Mouse (Mus musculus): Measurements from ENCODE around the gene Noct. TPM values are rescaled to one million over a fixed set of nuclear protein-coding genes. Genes with fewer than 3 reads are reported as not detected.

The Noct gene
- total RNA-seq, 1 experiment, result 53.4 TPM

DNA sequence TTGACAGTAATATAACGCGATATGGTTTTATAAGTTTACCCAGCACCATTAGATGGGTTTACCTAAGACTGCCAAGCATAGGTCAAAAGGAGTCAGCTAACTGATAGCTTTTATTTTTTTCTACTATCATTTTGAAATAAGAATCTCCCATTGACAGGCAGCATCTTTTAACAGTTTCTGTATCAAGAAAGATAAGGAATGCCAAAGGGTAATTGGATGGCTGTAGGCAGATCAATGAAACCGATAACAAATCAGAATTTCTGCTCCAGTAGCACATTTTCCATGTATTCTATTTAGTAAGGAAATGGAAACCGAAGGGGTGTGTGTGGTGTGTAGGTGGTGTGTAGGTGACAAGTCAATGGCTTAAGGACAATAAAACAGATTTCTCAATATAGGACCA, 54.2 kb downstream of the Noct start:
- Histone ChIP-seq H3K9me3 (ENCODE audit: control insufficient read depth, insufficient read depth, low read depth, low read length) (no peaks in the 10 kb centered on the region), H3K36me3 (ENCODE audit: control insufficient read depth, insufficient read depth, low read length, poor library complexity, severe bottlenecking) (no peaks in the 10 kb centered on the region), H3K9ac (ENCODE audit: insufficient read depth, low read depth, low read length, poor library complexity, severe bottlenecking) (no peak overlapping the region), H3K4me1 (ENCODE audit: control insufficient read depth in 2 of 2, insufficient read depth in 2 of 2, low read length in 2 of 2, poor library complexity in 1 of 2) (no peaks in the 10 kb centered on the region; a peak in 1 of 4 replicates), H3K4me3 (ENCODE audit: insufficient read depth in 1 of 2, low read depth in 1 of 2, low read length in 2 of 2, poor library complexity in 1 of 2, severe bottlenecking in 1 of 2) (peak overlapping the region in 1 of 2 experiments; percentile 93; a peak in 2 of 4 replicates), H3K27ac (ENCODE audit: insufficient read depth, low read depth, low read length, poor library complexity, severe bottlenecking) (no peak overlapping the region)
- DNase-seq (ENCODE audit: low read depth, low spot score), result no peak
- in situ Hi-C loops (cut with MboI; ENCODE audit: low sequenced_read_pairs in 2 of 2, unreplicated experiment in 2 of 2), result no loop called here
- TF ChIP-seq ZC3H11A (IDR thresholded peaks at IDR 0.05; ENCODE audit: borderline replicate concordance, low read depth, low read length) (no peak), CHD2 (IDR thresholded peaks at IDR 0.05; ENCODE audit: low read depth, low read length) (no peak), ZNF384 (IDR thresholded peaks at IDR 0.05; ENCODE audit: low read depth, low read length) (no peak), HCFC1 (IDR thresholded peaks at IDR 0.05; ENCODE audit: borderline replicate concordance, insufficient read depth, low read length) (no peak), MAFK (IDR thresholded peaks at IDR 0.05; ENCODE audit: insufficient read depth, low read depth, low read length) (no peak)

DNA sequence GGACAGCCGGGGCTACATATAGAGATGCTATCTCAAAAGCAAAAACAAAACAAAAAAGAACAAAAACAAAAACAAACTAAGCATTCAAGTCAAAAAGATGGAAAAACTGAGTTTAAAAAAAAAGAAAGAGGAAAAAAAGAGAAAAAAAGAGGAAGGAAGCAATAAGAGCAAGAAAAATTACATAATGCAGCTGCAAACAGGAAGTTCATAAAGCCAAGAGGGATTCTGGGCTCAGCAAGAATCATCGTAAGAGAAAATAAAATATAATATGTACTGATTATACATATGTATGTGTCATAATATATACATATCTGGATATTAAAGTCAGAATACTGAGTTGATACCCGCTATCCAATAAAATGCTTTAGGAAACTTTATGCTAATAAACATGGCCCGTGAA, 57.5 kb downstream of the Noct start:
- in situ Hi-C loops (cut with MboI; ENCODE audit: low sequenced_read_pairs in 2 of 2, unreplicated experiment in 2 of 2), result no loop called here
- TF ChIP-seq ZC3H11A (IDR thresholded peaks at IDR 0.05; ENCODE audit: borderline replicate concordance, low read depth, low read length), result no peak
- no peak for TF ChIP-seq CHD2 (IDR thresholded peaks at IDR 0.05; ENCODE audit: low read depth, low read length)
- no peak for TF ChIP-seq ZNF384 (IDR thresholded peaks at IDR 0.05; ENCODE audit: low read depth, low read length)
- H3K4me1 ChIP-seq (ENCODE audit: control insufficient read depth in 2 of 2, insufficient read depth in 2 of 2, low read length in 2 of 2, poor library complexity in 1 of 2), result no peaks in the 10 kb centered on the region; a peak in 1 of 4 replicates

DNA sequence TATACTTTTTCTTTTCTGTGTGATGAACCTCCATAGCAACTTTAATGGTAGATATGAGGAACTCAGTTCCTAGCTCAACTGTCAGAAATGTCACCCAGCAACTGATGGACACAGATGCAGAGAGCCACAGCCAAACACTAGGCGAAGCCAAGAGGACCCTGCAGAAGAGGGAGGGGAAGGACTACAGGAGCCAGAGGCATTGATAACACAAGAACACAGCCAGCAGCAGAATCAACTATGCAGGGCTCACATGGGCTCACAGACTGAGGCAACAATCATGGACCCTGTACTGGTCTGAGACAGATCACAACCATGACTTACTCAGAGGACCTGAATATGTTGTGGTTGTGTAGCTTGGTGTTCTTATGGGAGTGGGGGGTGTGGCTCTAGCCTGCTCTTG, 60.1 kb downstream of the Noct start:
- in situ Hi-C loops (cut with MboI; ENCODE audit: low sequenced_read_pairs in 2 of 2, unreplicated experiment in 2 of 2), result no loop called here
- Histone ChIP-seq H3K9ac (ENCODE audit: insufficient read depth, low read depth, low read length, poor library complexity, severe bottlenecking) (no peak overlapping the region), H3K9me3 (ENCODE audit: control insufficient read depth, insufficient read depth, low read depth, low read length) (no peaks in the 10 kb centered on the region), H3K27ac (ENCODE audit: insufficient read depth, low read depth, low read length, poor library complexity, severe bottlenecking) (no peak overlapping the region), H3K4me1 (ENCODE audit: control insufficient read depth in 2 of 2, insufficient read depth in 2 of 2, low read length in 2 of 2, poor library complexity in 1 of 2) (no peaks in the 10 kb centered on the region), H3K4me3 (ENCODE audit: insufficient read depth in 1 of 2, low read depth in 1 of 2, low read length in 2 of 2, poor library complexity in 1 of 2, severe bottlenecking in 1 of 2) (no peak overlapping the region), H3K36me3 (ENCODE audit: control insufficient read depth, insufficient read depth, low read length, poor library complexity, severe bottlenecking) (peaks cover 2% of the 10 kb centered on the region; the same call in 1 of the 2 replicates)
- no peak for DNase-seq (ENCODE audit: low read depth, low spot score)
- no peak for TF ChIP-seq CHD2 (IDR thresholded peaks at IDR 0.05; ENCODE audit: low read depth, low read length)
- TF ChIP-seq MAFK (IDR thresholded peaks at IDR 0.05; ENCODE audit: insufficient read depth, low read depth, low read length), result no peak
- no peak for TF ChIP-seq HCFC1 (IDR thresholded peaks at IDR 0.05; ENCODE audit: borderline replicate concordance, insufficient read depth, low read length)
- no peak for TF ChIP-seq ZNF384 (IDR thresholded peaks at IDR 0.05; ENCODE audit: low read depth, low read length)
- no peak for TF ChIP-seq ZC3H11A (IDR thresholded peaks at IDR 0.05; ENCODE audit: borderline replicate concordance, low read depth, low read length)

More for the DNA sequence above, 57.5 kb downstream of the Noct start:
- peaks cover 2% of the 10 kb centered on the region; the same call in 1 of the 2 replicates for H3K36me3 ChIP-seq (ENCODE audit: control insufficient read depth, insufficient read depth, low read length, poor library complexity, severe bottlenecking)
- DNase-seq (ENCODE audit: low read depth, low spot score), result no peak
- no peaks in the 10 kb centered on the region for H3K9me3 ChIP-seq (ENCODE audit: control insufficient read depth, insufficient read depth, low read depth, low read length)
- H3K27ac ChIP-seq (ENCODE audit: insufficient read depth, low read depth, low read length, poor library complexity, severe bottlenecking), result no peak overlapping the region
- no peak overlapping the region for H3K9ac ChIP-seq (ENCODE audit: insufficient read depth, low read depth, low read length, poor library complexity, severe bottlenecking)
- H3K4me3 ChIP-seq (ENCODE audit: insufficient read depth in 1 of 2, low read depth in 1 of 2, low read length in 2 of 2, poor library complexity in 1 of 2, severe bottlenecking in 1 of 2), result no peak overlapping the region

- Histone ChIP-seq H3K4me1 (ENCODE audit: control insufficient read depth in 2 of 2, insufficient read depth in 2 of 2, low read length in 2 of 2, poor library complexity in 1 of 2) (peaks cover 0 to 2% of the 10 kb centered on the region in 2 experiments; a peak in 1 of 4 replicates), H3K27ac (ENCODE audit: insufficient read depth, low read depth, low read length, poor library complexity, severe bottlenecking) (no peak overlapping the region), H3K9ac (ENCODE audit: insufficient read depth, low read depth, low read length, poor library complexity, severe bottlenecking) (no peak overlapping the region), H3K9me3 (ENCODE audit: control insufficient read depth, insufficient read depth, low read depth, low read length) (no peaks in the 10 kb centered on the region), H3K4me3 (ENCODE audit: insufficient read depth in 1 of 2, low read depth in 1 of 2, low read length in 2 of 2, poor library complexity in 1 of 2, severe bottlenecking in 1 of 2) (no peak overlapping the region), H3K36me3 (ENCODE audit: control insufficient read depth, insufficient read depth, low read length, poor library complexity, severe bottlenecking) (peaks cover 2% of the 10 kb centered on the region; the same call in 1 of the 2 replicates)
- TF ChIP-seq ZC3H11A (IDR thresholded peaks at IDR 0.05; ENCODE audit: borderline replicate concordance, low read depth, low read length) (peak; percentile 43; the same call in 1 of the 2 replicates), HCFC1 (IDR thresholded peaks at IDR 0.05; ENCODE audit: borderline replicate concordance, insufficient read depth, low read length) (no peak)
- DNase-seq (ENCODE audit: low read depth, low spot score), result peak; percentile 75
- in situ Hi-C loops (cut with MboI; ENCODE audit: low sequenced_read_pairs in 2 of 2, unreplicated experiment in 2 of 2), result no loop called here
Observed at GRCm38 (mm10) chr3:51288880-51289821, 64.9 kb downstream of the Noct start.
